Mouse (Mus musculus) embryo, embryonic 11.5 days (tissue): ENCODE measurements around the gene Gm21149.
"Not testable (repeated sequence)": the region's sequence is repeated elsewhere in the genome, so short reads cannot be mapped to it uniquely, and the experiment has no call there.

Experiments
- DNase-seq: peaks from one replicate; pipeline ENCODE4 v3.0.0-alpha.2; 2012; ENCODE audit warnings: low read depth, low spot score

Gene Gm21149

GRCm38 (mm10) chr5:15463561-15463960 lies 12.8 kb downstream of the Gm21149 start:
- DNase-seq: not testable (repeated sequence)

GRCm38 (mm10) chr5:15461613-15462012 lies 14.7 kb downstream of the Gm21149 start:
- DNase-seq: not testable (repeated sequence)

GRCm38 (mm10) chr5:15457865-15458571 lies 18.3 kb downstream of the Gm21149 start:
- not testable (repeated sequence) for DNase-seq
